Mouse (Mus musculus) subcutaneous adipose tissue, adult 2 months (tissue): ENCODE data around the gene Ctsc. TPM values are rescaled to one million over a fixed set of nuclear protein-coding genes. Genes with fewer than 3 reads are reported as not detected.

Source experiments
- polyA plus RNA-seq: library from polyadenylated mRNA; depleted of rRNA; stranded (reverse); fragments of >200 nt; gene quantifications from 2 replicates; pipeline ENCODE4 v1.2.3, GENCODE M21; 2012; ENCODE audit warnings: low replicate concordance; rRNA removed

The Ctsc gene
- polyA plus RNA-seq = 31.2 and 85.4 TPM in 2 replicates

GRCm38 (mm10) chr7:88277858-88278627, at the start of gene Ctsc:
Gene Ctsc (plus strand): TSS chr7:88278085.

Other genes with a start within 250 kb of the Ctsc start
- 1.0 and 3.5 TPM in 2 replicates for gene Rab38, start 152.2 kb downstream of the Ctsc start, polyA plus RNA-seq